Mouse (Mus musculus): Measurements from ENCODE around the gene Tanc1.

GRCm38 (mm10) chr2:59642722-59643121 lies 30.9 kb downstream of the Tanc1 start:
- TF ChIP-seq CTCF (IDR thresholded peaks at IDR 0.05; ENCODE audit: low read depth) (no peak), EP300 (IDR thresholded peaks at IDR 0.05; ENCODE audit: low read depth) (no peak)
